In the genomic region with DNA sequence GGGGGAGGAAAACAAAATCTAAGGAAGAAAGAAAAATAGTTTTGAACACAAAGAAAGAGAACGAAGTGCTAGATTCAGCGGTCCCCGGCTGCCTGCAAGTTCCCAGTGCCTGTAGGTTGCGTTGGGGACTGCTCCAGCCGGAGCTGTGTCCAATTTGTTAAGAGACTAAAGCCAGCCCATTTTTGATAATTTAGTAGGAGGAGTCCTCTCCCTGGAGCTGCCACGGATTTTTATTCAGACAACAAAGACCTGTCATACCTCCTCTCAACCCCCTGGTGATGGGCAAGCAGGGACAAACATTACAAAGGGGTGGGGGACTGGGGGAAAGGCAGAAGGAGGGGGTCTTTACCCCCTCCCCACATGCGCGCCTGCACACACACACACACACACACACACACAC, we compare ENCODE assay signal across 9 mouse cellular contexts. TPM values are rescaled to one million over a fixed set of nuclear protein-coding genes. Genes with fewer than 3 reads are reported as not detected.
DNase-seq lines count a peak whose midpoint lies in the region; ATAC-seq and TF ChIP-seq lines count a peak whose summit lies in the region.
"Had no signal": no experiment of that assay in that cellular context is flagged by ENCODE, and none has a peak within 500 bp of the region (broad histone marks: within the 10 kb centered on the region; RNA-seq: fewer than 3 reads in every experiment).

No protein-coding gene starts in this region.

- H3K36me3 ChIP-seq in kidney, adult 2 months (ENCODE audit: control insufficient read depth, insufficient read depth, low read length) = no peaks in the 10 kb centered on the region
- no peaks in the 10 kb centered on the region for H3K36me3 ChIP-seq in hindbrain, embryonic 12.5 days
- 0 out of 2 replicates have a peak, but pooled peaks cover 5% of the 10 kb centered on the region for H3K36me3 ChIP-seq in midbrain, embryonic 13.5 days

- H3K4me1 ChIP-seq in kidney, adult 2 months (ENCODE audit: control insufficient read depth, insufficient read depth, low read length) = peaks cover 12% of the 10 kb centered on the region; the same call in 1 of the 2 replicates
- H3K4me1 ChIP-seq in hindbrain, embryonic 12.5 days = peaks cover 31% of the 10 kb centered on the region
- peaks cover 29% of the 10 kb centered on the region for H3K4me1 ChIP-seq in midbrain, embryonic 13.5 days (replicated peaks)

- no peak for TF ChIP-seq POLR2A in kidney, adult 2 months (IDR thresholded peaks at IDR 0.05; ENCODE audit: low read depth, low read length)

- no peak overlapping the region for H3K27ac ChIP-seq in kidney, adult 2 months (ENCODE audit: insufficient read depth, low read depth, low read length)
- H3K27ac ChIP-seq in hindbrain, embryonic 12.5 days = peak overlapping the region; percentile 76
- peak overlapping the region; percentile 96 for H3K27ac ChIP-seq in midbrain, embryonic 13.5 days
- H3K27ac ChIP-seq: heart, adult 2 months had no signal

- DNase-seq in kidney, adult 2 months = peak; percentile 19
- DNase-seq in kidney, postnatal 14 days = no peak
- no peak for DNase-seq in thymus, postnatal 0 days (ENCODE audit: low spot score)
- no peak for DNase-seq in left cerebral cortex, adult 8-10 months (ENCODE audit: low spot score in 2 of 2)
- DNase-seq in cerebellum, postnatal 4 days (ENCODE audit: low spot score in 2 of 2) = no peak

- H3K27me3 ChIP-seq in kidney, adult 2 months (replicated peaks; ENCODE audit: control insufficient read depth, insufficient read depth, low read length) = peaks cover 29% of the 10 kb centered on the region
- peaks cover 72% of the 10 kb centered on the region for H3K27me3 ChIP-seq in hindbrain, embryonic 12.5 days
- peaks cover 72% of the 10 kb centered on the region for H3K27me3 ChIP-seq in midbrain, embryonic 13.5 days

- H3K9me3 ChIP-seq in hindbrain, embryonic 12.5 days (replicated peaks) = no peaks in the 10 kb centered on the region
- no peaks in the 10 kb centered on the region for H3K9me3 ChIP-seq in midbrain, embryonic 13.5 days

- peak overlapping the region; percentile 62; the same call in 1 of the 2 replicates for H3K9ac ChIP-seq in hindbrain, embryonic 12.5 days
- H3K9ac ChIP-seq in midbrain, embryonic 13.5 days (replicated peaks) = peak overlapping the region; percentile 95

- 0 out of 2 replicates have a peak, but pooled peaks have one; percentile 24 for ATAC-seq in common myeloid progenitor, adult 5-6 weeks (replicated peaks; ENCODE audit: low read depth, poor library complexity, severe bottlenecking)
- peak; percentile 69 for ATAC-seq in hindbrain, embryonic 12.5 days (ENCODE audit: low FRiP score)
- ATAC-seq in midbrain, embryonic 13.5 days = peak; percentile 76

- no peak for TF ChIP-seq CTCF in kidney, adult 2 months (conservative IDR thresholded peaks at IDR 0.05; ENCODE audit: insufficient read depth, insufficient read length, low read depth, low read length)

- no peak overlapping the region for H3K4me3 ChIP-seq in kidney, adult 2 months (ENCODE audit: insufficient read depth, low read depth, low read length)
- H3K4me3 ChIP-seq in hindbrain, embryonic 12.5 days = peak overlapping the region; percentile 41
- H3K4me3 ChIP-seq in midbrain, embryonic 13.5 days (replicated peaks) = peak overlapping the region; percentile 55

- 4% methylated on average over 8 of the region's 8 CpGs for WGBS in kidney, adult 2 months
- WGBS in hindbrain, embryonic 12.5 days = 0% methylated on average over 8 of the region's 8 CpGs
- WGBS in midbrain, embryonic 13.5 days = 0% methylated on average over 8 of the region's 8 CpGs

- H3K4me2 ChIP-seq in hindbrain, embryonic 12.5 days (replicated peaks) = peak overlapping the region; percentile 59
- peak overlapping the region; percentile 67 for H3K4me2 ChIP-seq in midbrain, embryonic 13.5 days (replicated peaks)

RNA-seq across cellular contexts. Expression of a gene that starts 6.1 kb away (rescaled TPM):
- not detected in 2 replicates for polyA plus RNA-seq in kidney, adult 2 months (2012; rRNA removed)
- 0.23 TPM in 1 of 2 replicates, not detected in the other for total RNA-seq in common myeloid progenitor, adult 5-6 weeks (2017)
- polyA plus RNA-seq in hindbrain, embryonic 12.5 days (2016; fragmentation: Nextera tagmentation; extraction: Ambion mirVana) = 22.7 and 25.8 TPM in 2 replicates
- polyA plus RNA-seq in midbrain, embryonic 13.5 days (2015; fragmentation: Nextera tagmentation; extraction: Ambion mirVana) = 132 and 143 TPM in 2 replicates
- polyA plus RNA-seq in thymus, postnatal 0 days (2015; fragmentation: Nextera tagmentation; extraction: Ambion mirVana) = not detected in 2 replicates
- 1 to 10 TPM in 1 of 4 experiments, under 1 TPM in 3; 0.82 to 1.2 (median 0.91) TPM for total RNA-seq in left cerebral cortex, adult 8-10 months (2022)
- total RNA-seq: heart, adult 2 months had no signal
- polyA plus RNA-seq: heart, adult 2 months had no signal

RNA-seq across cellular contexts. Expression of a gene that starts 14.3 kb away (rescaled TPM):
- 19.8 and 23.1 TPM in 2 replicates for polyA plus RNA-seq in kidney, adult 2 months (2012; rRNA removed)
- 6.6 and 20.4 TPM in 2 replicates for total RNA-seq in common myeloid progenitor, adult 5-6 weeks (2017)
- 41.5 and 46.2 TPM in 2 replicates for polyA plus RNA-seq in hindbrain, embryonic 12.5 days (2016; fragmentation: Nextera tagmentation; extraction: Ambion mirVana)
- polyA plus RNA-seq in midbrain, embryonic 13.5 days (2015; fragmentation: Nextera tagmentation; extraction: Ambion mirVana) = 50.8 and 53.7 TPM in 2 replicates
- polyA plus RNA-seq in thymus, postnatal 0 days (2015; fragmentation: Nextera tagmentation; extraction: Ambion mirVana) = 57.3 and 59.5 TPM in 2 replicates
- 10 to 100 TPM; 12.3 to 15.5 (median 13.7) TPM for total RNA-seq in left cerebral cortex, adult 8-10 months (2022)

Comparison
In these comparisons a context has a peak if more than half of its experiments do, and no peak if none do; other contexts are left out.
1. ATAC-seq: peak in every context shown above with its lines; median percentile 76 in midbrain, embryonic 13.5 days; 69 in hindbrain, embryonic 12.5 days; 24 in common myeloid progenitor, adult 5-6 weeks.
2. RNA of a gene that starts 6.1 kb away (polyA plus RNA-seq): 132 to 143 TPM in midbrain, embryonic 13.5 days and 22.7 to 25.8 TPM in hindbrain, embryonic 12.5 days; not detected in kidney, adult 2 months and not detected in thymus, postnatal 0 days; every median in the first group is over 10 times any median in the second.